Mouse (Mus musculus) megakaryocyte, embryonic 14.5 days (primary cell): ENCODE results near the gene Hes2.

Experiments
- FLI1 ChIP-seq: IDR thresholded peaks from 2 replicates; pipeline ENCODE4 v1.6.1; 2012; ENCODE audit warnings: low read length, inconsistent platforms, mixed read lengths
- GATA1 ChIP-seq: IDR thresholded peaks from 3 replicates; pipeline ENCODE4 v1.6.1; 2012; ENCODE audit warnings: mixed read lengths, low read length, inconsistent platforms, borderline replicate concordance

GRCm38 (mm10) chr4:152190701-152191100 is 32.0 kb downstream of the Hes2 start:
- TF ChIP-seq GATA1 (no peak), FLI1 (no peak)
